Comparison of ENCODE assay signal across 8 mouse cellular contexts in the genomic region with DNA sequence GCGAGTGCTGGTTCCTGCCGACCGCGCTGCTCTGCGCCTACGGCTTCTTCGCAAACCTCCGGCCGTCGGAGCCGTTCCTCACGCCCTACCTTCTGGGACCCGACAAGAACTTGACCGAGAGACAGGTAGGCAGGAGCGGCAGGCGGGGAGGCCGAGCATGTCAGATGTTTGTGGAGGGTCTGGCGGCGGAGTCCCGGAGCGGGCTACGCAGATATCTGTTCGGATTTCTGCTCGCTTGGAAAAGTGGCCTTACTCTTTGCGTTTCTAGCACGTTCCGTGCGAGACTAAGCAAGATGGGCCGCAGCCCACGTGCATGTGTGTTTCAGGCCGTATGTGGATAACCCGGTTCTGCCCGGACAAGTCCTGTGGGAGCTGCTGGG. TPM values are rescaled to one million over a fixed set of nuclear protein-coding genes. Genes with fewer than 3 reads are reported as not detected.
DNase-seq lines count a peak whose midpoint lies in the region; ATAC-seq and TF ChIP-seq lines count a peak whose summit lies in the region.

No protein-coding gene starts in this region.

- peak overlapping the region; percentile 73 for H3K4me3 ChIP-seq in lung, postnatal 0 days (ENCODE audit: low read depth, low read length)
- H3K4me3 ChIP-seq in heart, embryonic 16.5 days (ENCODE audit: low read length): peak overlapping the region; percentile 92
- H3K4me3 ChIP-seq in macrophage (ENCODE audit: inconsistent target): peak overlapping the region; percentile 84

- 0% methylated on average over 23 of the region's 33 CpGs for WGBS in lung, postnatal 0 days
- WGBS in heart, embryonic 16.5 days: under 1% methylated on average over 33 of the region's 33 CpGs
- WGBS in macrophage (ENCODE audit: missing documents): under 1% methylated on average over 32 of the region's 33 CpGs

- peaks cover 45% of the 10 kb centered on the region for H3K79me2 ChIP-seq in macrophage (ENCODE audit: inconsistent target)

- H3K36me3 ChIP-seq in lung, postnatal 0 days (ENCODE audit: insufficient read depth, low read length): no peaks in the 10 kb centered on the region
- H3K36me3 ChIP-seq in heart, embryonic 16.5 days (ENCODE audit: control insufficient read depth, insufficient read depth): no peaks in the 10 kb centered on the region
- H3K36me3 ChIP-seq in macrophage (ENCODE audit: inconsistent target): no peaks in the 10 kb centered on the region

- peak overlapping the region; percentile 50 for H3K9ac ChIP-seq in lung, postnatal 0 days (replicated peaks; ENCODE audit: low read depth)
- peak overlapping the region; percentile 89 for H3K9ac ChIP-seq in heart, embryonic 16.5 days (ENCODE audit: low read length)

- H3K9me3 ChIP-seq in lung, postnatal 0 days (ENCODE audit: low read length): no peaks in the 10 kb centered on the region
- no peaks in the 10 kb centered on the region for H3K9me3 ChIP-seq in heart, embryonic 16.5 days (replicated peaks; ENCODE audit: control insufficient read depth, low read length)

- peak overlapping the region; percentile 91 for H3K4me2 ChIP-seq in lung, postnatal 0 days (replicated peaks; ENCODE audit: low read depth, low read length)
- H3K4me2 ChIP-seq in heart, embryonic 16.5 days (ENCODE audit: low read depth, low read length): peak overlapping the region; percentile 72

- peak; percentile 7 for ATAC-seq in lung, postnatal 0 days
- ATAC-seq in heart, embryonic 16.5 days (replicated peaks; ENCODE audit: extremely low read depth, insufficient read depth, low FRiP score): no peak; the same call in 1 of the 2 replicates

- no peak for TF ChIP-seq CTCF in lung, postnatal 0 days (IDR thresholded peaks at IDR 0.05)

- TF ChIP-seq EP300 in lung, postnatal 0 days (IDR thresholded peaks at IDR 0.05): no peak

- peak overlapping the region; percentile 68 for H3K27ac ChIP-seq in lung, postnatal 0 days (ENCODE audit: low read length)
- H3K27ac ChIP-seq in heart, embryonic 16.5 days (ENCODE audit: low read length): peak overlapping the region; percentile 91
- H3K27ac ChIP-seq in macrophage: peak overlapping the region; percentile 24; the same call in 1 of the 2 replicates

- DNase-seq in lung, postnatal 0 days (ENCODE audit: low spot score): no peak
- no peak for DNase-seq in lung, postnatal 14 days
- DNase-seq in brain, adult 2 months (ENCODE audit: low read depth, low spot score): peak; percentile 56
- DNase-seq in cerebellum, postnatal 14 days: no peak
- DNase-seq in ovary, adult 18-20 months (ENCODE audit: low spot score): no peak
- DNase-seq in adrenal gland, adult (ENCODE audit: inconsistent age in 2 of 2, low spot score in 1 of 2): no peak

- H3K4me1 ChIP-seq in lung, postnatal 0 days (ENCODE audit: insufficient read depth, low read depth, low read length): peaks cover 14% of the 10 kb centered on the region; the same call in 1 of the 2 replicates
- H3K4me1 ChIP-seq in heart, embryonic 16.5 days (ENCODE audit: control insufficient read depth, insufficient read depth, low read length): peaks cover 20% of the 10 kb centered on the region

- H3K27me3 ChIP-seq in lung, postnatal 0 days (replicated peaks; ENCODE audit: insufficient read depth, low read length): no peaks in the 10 kb centered on the region
- no peaks in the 10 kb centered on the region for H3K27me3 ChIP-seq in heart, embryonic 16.5 days (ENCODE audit: control insufficient read depth, insufficient read depth, low read length)

RNA-seq across cellular contexts. Expression of a gene that starts 0.5 kb away (rescaled TPM):
- polyA plus RNA-seq in lung, postnatal 0 days (2015; fragmentation: Nextera tagmentation; extraction: Ambion mirVana): 3.8 and 3.9 TPM in 2 replicates
- 7.5 and 8.3 TPM in 2 replicates for polyA plus RNA-seq in heart, embryonic 16.5 days (2015; fragmentation: Nextera tagmentation; extraction: Ambion mirVana)
- 1 to 10 TPM in 20 of 26 experiments, under 1 TPM in 6; 0.38 to 9.7 (median 2.9) TPM for total RNA-seq in macrophage (2018; cell fraction: chromatin; rRNA removed)
- 1 to 10 TPM; 1.9 to 7.0 (median 4.6) TPM for total RNA-seq in macrophage (2018; cell fraction: cytosol; rRNA removed)
- total RNA-seq in macrophage (2018; cell fraction: nucleus; rRNA removed): 10 to 100 TPM in 2 of 26 experiments, 1 to 10 TPM in 23, under 1 TPM in 1; 0.86 to 13.4 (median 4.4) TPM
- polyA plus RNA-seq in macrophage (2018): 2.0 to 7.7 TPM (median 5.0 TPM) in 3 replicates

RNA-seq across cellular contexts. Expression of a gene that starts 26.1 kb away (rescaled TPM):
- polyA plus RNA-seq in lung, postnatal 0 days (2015; fragmentation: Nextera tagmentation; extraction: Ambion mirVana): 14.4 and 19.3 TPM in 2 replicates
- polyA plus RNA-seq in heart, embryonic 16.5 days (2015; fragmentation: Nextera tagmentation; extraction: Ambion mirVana): 10.8 and 10.9 TPM in 2 replicates
- total RNA-seq in macrophage (2018; cell fraction: chromatin; rRNA removed): 10 to 100 TPM in 1 of 26 experiments, 1 to 10 TPM in 23, under 1 TPM in 2; 0.78 to 10.8 (median 4.4) TPM
- 1 to 10 TPM; 3.4 to 9.4 (median 7.1) TPM for total RNA-seq in macrophage (2018; cell fraction: cytosol; rRNA removed)
- 10 to 100 TPM in 1 of 26 experiments, 1 to 10 TPM in 25; 1.0 to 10.7 (median 4.3) TPM for total RNA-seq in macrophage (2018; cell fraction: nucleus; rRNA removed)
- polyA plus RNA-seq in macrophage (2018): 5.3 to 15.9 TPM (median 5.9 TPM) in 3 replicates

RNA-seq across cellular contexts. Expression of a gene that starts 54.6 kb away (rescaled TPM):
- 17.7 and 18.8 TPM in 2 replicates for polyA plus RNA-seq in lung, postnatal 0 days (2015; fragmentation: Nextera tagmentation; extraction: Ambion mirVana)
- 21.5 and 21.9 TPM in 2 replicates for polyA plus RNA-seq in heart, embryonic 16.5 days (2015; fragmentation: Nextera tagmentation; extraction: Ambion mirVana)
- 10 to 100 TPM in 22 of 26 experiments, 1 to 10 TPM in 4; 3.9 to 55.7 (median 34.3) TPM for total RNA-seq in macrophage (2018; cell fraction: chromatin; rRNA removed)
- total RNA-seq in macrophage (2018; cell fraction: cytosol; rRNA removed): 10 to 100 TPM in 22 of 26 experiments, 1 to 10 TPM in 4; 6.4 to 16.1 (median 11.9) TPM
- 10 to 100 TPM in 19 of 26 experiments, 1 to 10 TPM in 7; 5.2 to 32.1 (median 15.4) TPM for total RNA-seq in macrophage (2018; cell fraction: nucleus; rRNA removed)
- 10.9 to 12.9 TPM (median 11.3 TPM) in 3 replicates for polyA plus RNA-seq in macrophage (2018)

RNA-seq across cellular contexts. Expression of a gene that starts 58.0 kb away (rescaled TPM):
- polyA plus RNA-seq in lung, postnatal 0 days (2015; fragmentation: Nextera tagmentation; extraction: Ambion mirVana): 27.8 and 27.9 TPM in 2 replicates
- 27.8 and 30.2 TPM in 2 replicates for polyA plus RNA-seq in heart, embryonic 16.5 days (2015; fragmentation: Nextera tagmentation; extraction: Ambion mirVana)
- total RNA-seq in macrophage (2018; cell fraction: chromatin; rRNA removed): 10 to 100 TPM in 25 of 26 experiments, 1 to 10 TPM in 1; 9.6 to 40.3 (median 26.4) TPM
- total RNA-seq in macrophage (2018; cell fraction: cytosol; rRNA removed): 10 to 100 TPM; 10.2 to 24.3 (median 15.6) TPM
- total RNA-seq in macrophage (2018; cell fraction: nucleus; rRNA removed): 10 to 100 TPM in 24 of 26 experiments, 1 to 10 TPM in 2; 8.2 to 29.7 (median 18.3) TPM
- polyA plus RNA-seq in macrophage (2018): 10.0 to 21.5 TPM (median 13.1 TPM) in 3 replicates

Comparison
In these comparisons a context has a peak if more than half of its experiments do, and no peak if none do; other contexts are left out.
1. H3K27ac ChIP-seq: peak in every context shown above with its lines; median percentile 91 in heart, embryonic 16.5 days; 68 in lung, postnatal 0 days; 24 in macrophage.